Mouse (Mus musculus) liver, embryonic 14 days (tissue): ENCODE results near the gene Pfkl. TPM values are rescaled to one million over a fixed set of nuclear protein-coding genes. Genes with fewer than 3 reads are reported as not detected.

Source experiments
- polyA plus RNA-seq: library from polyadenylated mRNA; depleted of rRNA; stranded (reverse); fragments of >200 nt; gene quantifications from 2 replicates; pipeline ENCODE4 v1.2.3, GENCODE M21; 2012; rRNA removed

Pfkl gene
- 43.9 and 47.1 TPM in 2 replicates for polyA plus RNA-seq

DNA sequence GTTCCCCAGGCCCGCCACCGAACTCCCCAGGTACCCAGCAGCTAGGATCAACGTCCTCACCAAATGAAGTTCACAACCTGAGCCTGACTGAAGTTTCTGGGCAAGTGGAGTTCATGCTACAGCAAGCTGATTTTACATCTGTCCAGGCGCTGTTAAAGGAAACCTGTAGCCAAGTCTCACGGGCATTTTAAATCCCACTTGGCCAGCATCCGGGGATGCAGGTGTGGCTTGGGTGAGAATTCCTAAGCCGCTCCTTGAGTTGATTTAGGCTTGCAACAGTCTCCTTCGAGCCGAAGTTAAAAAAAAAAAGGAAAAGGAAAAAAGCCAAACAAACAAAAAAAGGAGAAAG, at the start of gene Pfkl:
Gene Pfkl, minus strand, starts transcription at position 139 of the 349 bp plus-strand sequence.

DNA sequence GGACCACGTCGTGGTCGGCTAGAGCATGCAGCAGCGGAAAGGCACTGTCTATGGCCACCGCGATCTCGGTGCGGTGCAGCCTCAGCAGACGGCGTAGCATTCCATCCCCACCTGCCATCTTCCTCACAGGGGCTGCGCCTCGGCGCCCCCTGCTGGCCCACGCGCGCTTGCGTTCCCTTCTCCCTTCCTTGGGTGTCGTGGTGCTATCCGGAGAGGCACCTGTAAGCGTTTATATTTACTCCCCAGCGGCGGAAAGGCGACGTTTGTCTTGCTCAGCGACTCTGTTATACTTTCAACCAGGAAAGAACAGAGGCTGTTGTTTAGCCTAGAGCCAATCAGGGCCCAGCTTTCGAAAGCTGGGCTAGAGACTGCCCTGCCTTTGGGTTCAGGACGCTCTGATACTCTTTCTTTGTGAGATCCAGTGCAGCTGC, 33.5 kb upstream of the Pfkl start, which contains the start of gene Aire:
Gene Aire, minus strand, starts transcription at position 205 of the 431 bp plus-strand sequence.

DNA sequence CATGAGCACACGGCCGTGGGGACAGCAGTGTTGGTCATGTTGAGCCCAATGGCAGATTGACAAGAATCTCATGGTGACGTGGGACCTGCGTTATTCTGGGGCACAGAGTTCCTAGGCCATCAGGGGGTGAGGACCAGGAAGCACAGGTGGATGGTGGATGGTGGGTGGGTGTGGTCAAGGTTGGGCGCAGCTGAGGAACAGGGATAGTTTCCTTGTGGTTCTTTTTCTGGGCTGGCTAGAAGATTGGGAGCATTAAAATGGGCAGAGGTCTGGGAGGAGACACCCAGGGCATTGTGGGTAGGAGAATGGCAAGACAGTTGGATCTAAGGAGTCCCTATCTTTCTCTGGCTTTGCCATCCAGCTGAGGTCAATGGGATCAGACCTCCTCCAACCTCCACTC, 31.8 kb upstream of the Pfkl start, which contains the start of gene Dnmt3l:
Gene Dnmt3l, plus strand, starts transcription at position 301 of the 400 bp plus-strand sequence.

DNA sequence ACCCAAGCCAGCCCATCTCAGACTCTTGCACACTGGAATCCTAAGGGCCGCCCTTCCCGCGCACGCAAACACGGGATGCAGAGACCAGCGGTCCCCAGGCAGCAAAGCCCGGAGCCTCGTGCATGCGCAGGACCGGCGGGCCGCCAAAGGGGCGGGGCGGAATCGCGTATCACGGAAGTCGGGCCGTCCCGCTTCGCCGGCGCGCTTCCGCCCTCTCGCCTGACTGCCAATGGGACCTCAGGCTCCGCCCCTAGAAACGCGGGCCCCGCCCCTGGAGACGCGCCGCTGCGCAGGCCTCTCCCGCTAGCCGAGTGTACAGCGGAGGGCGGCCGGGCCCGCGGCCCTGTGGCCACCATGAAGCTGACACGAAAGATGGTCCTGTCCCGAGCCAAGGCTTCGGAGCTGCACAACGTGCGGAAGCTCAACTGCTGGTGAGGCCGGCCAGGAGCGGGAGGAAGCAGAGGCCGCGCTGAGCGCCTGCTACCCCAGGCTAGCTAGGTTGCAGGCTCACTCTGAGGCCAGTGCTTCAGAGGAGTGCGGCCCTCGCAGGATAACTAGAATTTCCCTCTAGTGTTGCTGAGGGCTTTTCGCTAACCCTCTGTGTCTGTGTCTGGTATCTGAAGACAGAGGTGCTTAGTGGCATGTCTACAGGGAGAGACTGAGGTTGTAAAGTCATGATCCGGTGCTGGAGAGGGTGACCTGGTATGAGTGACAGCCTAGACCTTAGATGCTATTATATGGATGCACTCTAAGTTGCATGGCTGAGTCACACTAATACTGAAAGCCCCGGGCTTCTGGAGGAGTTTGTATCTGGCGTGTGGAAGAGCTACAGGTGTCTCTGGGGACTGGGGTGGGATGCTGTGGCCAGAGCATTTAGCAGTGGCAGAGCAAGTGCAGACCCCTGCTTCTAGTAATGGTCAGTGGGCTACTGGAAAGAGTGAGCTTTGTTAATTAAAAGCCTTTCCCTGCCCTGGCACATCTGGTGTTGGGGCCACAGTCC, 31.2 kb downstream of the Pfkl start, which contains the start of gene 1810043G02Rik:
Gene 1810043G02Rik, plus strand, starts transcription at position 174 of the 1,000 bp plus-strand sequence.

DNA sequence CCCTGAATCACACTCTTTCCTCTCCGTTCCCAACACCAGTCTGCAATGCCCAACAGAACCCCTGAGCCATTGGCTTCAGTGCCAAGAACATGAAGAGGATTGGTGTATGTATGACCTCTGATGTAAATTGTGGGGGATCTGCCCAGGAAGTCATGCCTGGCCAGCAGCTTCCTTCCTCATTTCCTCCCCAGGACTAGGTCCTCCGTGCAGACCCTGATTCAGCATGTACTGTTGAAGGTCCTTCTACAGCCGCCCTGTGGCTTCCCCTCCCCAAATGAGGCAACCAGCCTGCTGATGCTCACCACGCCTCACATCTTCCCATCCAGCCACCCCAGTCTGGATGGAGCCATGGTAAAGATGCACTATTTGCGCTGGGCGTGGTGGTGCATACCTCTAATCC, 39.4 kb downstream of the Pfkl start, which contains the start of gene Trpm2:
Gene Trpm2, minus strand, starts transcription at position 83 of the 400 bp plus-strand sequence.

Other genes starting within 250 kb of the Pfkl start
- not detected in 2 replicates for gene Gm3238, start 238.8 kb downstream of the Pfkl start, polyA plus RNA-seq
- gene Gm7138, start 233.1 kb downstream of the Pfkl start, polyA plus RNA-seq = not detected in 2 replicates
- not detected in 2 replicates for gene Gm3250, start 227.5 kb downstream of the Pfkl start, polyA plus RNA-seq
- not detected in 2 replicates for gene Gm7137, start 221.9 kb downstream of the Pfkl start, polyA plus RNA-seq
- gene Gm9639, start 215.0 kb downstream of the Pfkl start, polyA plus RNA-seq = not detected in 2 replicates
- not detected in 2 replicates for gene Gm19668, start 210.9 kb downstream of the Pfkl start, polyA plus RNA-seq
- gene Gm9507, start 198.2 kb downstream of the Pfkl start, polyA plus RNA-seq = not detected in 2 replicates
- gene Gm2696, start 195.4 kb downstream of the Pfkl start, polyA plus RNA-seq = not detected in 2 replicates
- not detected in 2 replicates for gene Krtap10-4, start 183.0 kb downstream of the Pfkl start, polyA plus RNA-seq
- gene Krtap10-10, start 174.1 kb downstream of the Pfkl start, polyA plus RNA-seq = not detected in 2 replicates
- gene Gm36176, start 163.3 kb downstream of the Pfkl start, polyA plus RNA-seq = not detected in 2 replicates
- not detected in 2 replicates for gene Gm10318, start 157.2 kb downstream of the Pfkl start, polyA plus RNA-seq
- gene Gm3285, start 148.1 kb downstream of the Pfkl start, polyA plus RNA-seq = not detected in 2 replicates
- 5.5 and 6.6 TPM in 2 replicates for gene Lrrc3, start 107.5 kb downstream of the Pfkl start, polyA plus RNA-seq
- gene Trpm2, start 39.5 kb downstream of the Pfkl start, polyA plus RNA-seq = 0.93 and 1.5 TPM in 2 replicates
- 4.4 and 4.9 TPM in 2 replicates for gene 1810043G02Rik, start 31.6 kb downstream of the Pfkl start, polyA plus RNA-seq
- gene Dnmt3l, start 31.9 kb upstream of the Pfkl start, polyA plus RNA-seq = not detected in 2 replicates
- gene Aire, start 33.5 kb upstream of the Pfkl start, polyA plus RNA-seq = 0.01 TPM in 1 of 2 replicates, not detected in the other
- 2.1 and 2.7 TPM in 2 replicates for gene Icosl, start 59.2 kb upstream of the Pfkl start, polyA plus RNA-seq
- 35.1 and 39.2 TPM in 2 replicates for gene D10Jhu81e, start 159.7 kb upstream of the Pfkl start, polyA plus RNA-seq
- 6.7 and 8.1 TPM in 2 replicates for gene Pwp2, start 175.1 kb upstream of the Pfkl start, polyA plus RNA-seq
- gene Trappc10, start 234.6 kb upstream of the Pfkl start, polyA plus RNA-seq = 16.8 and 21.1 TPM in 2 replicates